Mouse (Mus musculus): ENCODE data around the gene Cacng7.
A peak's percentile ranks its signal among the peaks of the same experiment; 100 is the strongest.

Cacng7 gene

GRCm38 (mm10) chr7:3302556-3303275 lies 30.0 kb upstream of the Cacng7 start:
- no peak for DNase-seq (ENCODE audit: low read depth, low spot score)

GRCm38 (mm10) chr7:3303276-3303781 lies 29.4 kb upstream of the Cacng7 start:
- no peak for DNase-seq (ENCODE audit: low read depth, low spot score)

DNA sequence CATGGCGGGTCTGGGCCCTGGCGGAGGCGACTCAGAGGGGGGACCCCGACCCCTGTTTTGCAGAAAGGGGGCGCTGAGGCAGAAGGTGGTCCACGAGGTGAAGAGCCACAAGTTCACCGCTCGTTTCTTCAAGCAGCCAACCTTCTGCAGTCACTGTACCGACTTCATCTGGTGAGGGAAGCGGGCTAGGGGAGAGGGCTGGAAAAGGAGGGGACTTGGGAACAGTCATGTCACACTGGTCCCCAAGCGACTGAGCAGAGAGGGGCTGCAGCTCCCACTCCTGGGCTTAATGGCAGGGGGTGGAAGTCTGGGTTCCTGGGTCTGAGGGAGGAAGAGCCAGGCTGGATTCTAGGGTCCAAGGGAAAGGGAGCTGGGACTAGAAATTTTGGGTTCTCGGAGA lies 29.0 kb upstream of the Cacng7 start:
- DNase-seq (ENCODE audit: low read depth, low spot score): no peak

GRCm38 (mm10) chr7:3304298-3304697 lies 28.5 kb upstream of the Cacng7 start:
- no peak for DNase-seq (ENCODE audit: low read depth, low spot score)

GRCm38 (mm10) chr7:3306400-3306799 lies 26.4 kb upstream of the Cacng7 start:
- DNase-seq (ENCODE audit: low read depth, low spot score): no peak

GRCm38 (mm10) chr7:3308646-3309045 lies 24.1 kb upstream of the Cacng7 start:
- DNase-seq (ENCODE audit: low read depth, low spot score): no peak

- DNase-seq (ENCODE audit: low read depth, low spot score): no peak
Observed at GRCm38 (mm10) chr7:3310233-3310632, 22.5 kb upstream of the Cacng7 start.

DNA sequence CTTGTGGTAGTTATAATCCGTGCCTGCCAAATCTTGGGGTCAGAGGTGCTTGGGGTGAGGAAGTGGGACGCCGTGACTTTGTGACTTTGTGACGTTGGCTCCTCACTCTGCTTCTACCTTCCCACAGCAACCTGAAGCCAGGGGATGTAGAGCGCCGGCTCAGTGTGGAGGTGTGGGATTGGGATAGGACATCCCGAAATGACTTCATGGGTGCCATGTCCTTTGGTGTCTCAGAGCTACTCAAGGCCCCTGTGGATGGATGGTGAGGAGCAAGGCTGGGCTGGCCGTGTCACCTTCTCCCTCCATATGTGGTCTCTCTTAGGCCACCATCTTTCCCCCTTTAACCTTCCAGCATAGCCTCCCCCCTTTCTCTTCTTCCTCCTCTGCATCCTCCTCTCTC lies 19.2 kb upstream of the Cacng7 start:
- DNase-seq (ENCODE audit: low read depth, low spot score): no peak

- no peak for DNase-seq (ENCODE audit: low read depth, low spot score)
Observed at GRCm38 (mm10) chr7:3314121-3314520, 18.6 kb upstream of the Cacng7 start.

GRCm38 (mm10) chr7:3317704-3318103 lies 15.1 kb upstream of the Cacng7 start:
- no peak for DNase-seq (ENCODE audit: low read depth, low spot score)

- DNase-seq (ENCODE audit: low read depth, low spot score): no peak
Observed at GRCm38 (mm10) chr7:3320856-3321255, 11.9 kb upstream of the Cacng7 start.

GRCm38 (mm10) chr7:3323826-3324225 lies 8.9 kb upstream of the Cacng7 start:
- DNase-seq (ENCODE audit: low read depth, low spot score): no peak

GRCm38 (mm10) chr7:3327961-3328360 lies 4.8 kb upstream of the Cacng7 start:
- DNase-seq (ENCODE audit: low read depth, low spot score): no peak

DNA sequence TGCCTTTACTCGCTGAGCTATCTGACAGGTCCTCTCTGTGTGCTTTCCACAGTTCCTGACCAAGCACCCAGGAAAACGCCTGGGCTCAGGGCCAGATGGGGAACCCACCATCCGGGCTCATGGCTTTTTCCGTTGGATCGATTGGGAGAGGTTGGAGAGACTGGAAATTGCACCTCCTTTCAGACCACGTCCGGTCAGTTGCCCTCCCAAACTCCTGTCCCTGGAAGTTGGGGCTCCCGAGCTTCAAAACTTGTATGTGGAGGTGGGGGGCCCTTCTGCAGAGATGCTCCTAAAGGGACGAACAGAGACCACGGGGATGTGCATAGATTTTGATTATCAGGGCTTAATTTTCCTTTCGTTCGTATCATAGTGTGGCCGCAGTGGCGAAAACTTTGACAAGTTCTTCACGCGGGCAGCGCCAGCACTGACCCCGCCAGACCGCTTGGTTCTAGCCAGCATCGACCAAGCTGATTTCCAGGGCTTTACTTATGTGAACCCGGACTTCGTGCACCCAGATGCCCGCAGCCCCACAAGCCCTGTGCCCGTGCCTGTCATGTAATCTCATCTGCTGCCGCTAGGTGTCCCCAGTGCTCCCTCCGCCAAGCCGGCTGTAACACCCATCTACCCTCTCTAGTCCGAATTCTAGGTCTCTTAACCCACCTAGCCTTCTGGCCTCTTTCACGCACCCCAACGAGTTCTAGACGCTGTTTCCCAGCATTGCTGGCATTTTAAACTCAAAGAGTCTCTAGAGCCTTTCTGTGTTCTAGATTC lies 2.8 kb upstream of the Cacng7 start:
- DNase-seq (ENCODE audit: low read depth, low spot score): no peak

GRCm38 (mm10) chr7:3331171-3331570 lies 1.6 kb upstream of the Cacng7 start:
- DNase-seq (ENCODE audit: low read depth, low spot score): no peak

- DNase-seq (ENCODE audit: low read depth, low spot score): peak; percentile 90
Observed at GRCm38 (mm10) chr7:3331581-3332223, 1.1 kb upstream of the Cacng7 start.

DNA sequence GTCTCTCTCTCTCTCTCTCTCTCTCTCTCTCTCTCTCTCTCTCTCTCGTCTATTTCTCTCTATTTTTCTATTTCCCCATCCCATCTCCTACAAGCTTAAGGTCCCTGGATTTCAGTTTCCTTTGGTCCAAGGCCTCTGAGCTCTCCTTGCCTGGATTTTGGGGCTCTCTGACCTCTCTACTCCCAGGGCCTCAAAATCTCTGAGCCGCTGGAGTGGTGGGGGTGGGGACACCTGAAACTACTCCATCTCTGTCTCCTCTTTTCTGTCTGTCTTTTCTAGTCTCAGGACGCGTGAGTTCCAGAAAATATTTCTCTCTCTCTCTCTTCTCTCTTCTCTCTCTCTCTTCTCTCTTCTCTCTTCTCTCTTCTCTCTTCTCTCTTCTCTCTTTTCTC lies 535 bp upstream of the Cacng7 start:
- no peak for DNase-seq (ENCODE audit: low read depth, low spot score)

GRCm38 (mm10) chr7:3333542-3333941 lies 787 bp downstream of the Cacng7 start:
- DNase-seq (ENCODE audit: low read depth, low spot score): no peak

- DNase-seq (ENCODE audit: low read depth, low spot score): no peak
Observed at GRCm38 (mm10) chr7:3336412-3336811, 3.7 kb downstream of the Cacng7 start.

DNA sequence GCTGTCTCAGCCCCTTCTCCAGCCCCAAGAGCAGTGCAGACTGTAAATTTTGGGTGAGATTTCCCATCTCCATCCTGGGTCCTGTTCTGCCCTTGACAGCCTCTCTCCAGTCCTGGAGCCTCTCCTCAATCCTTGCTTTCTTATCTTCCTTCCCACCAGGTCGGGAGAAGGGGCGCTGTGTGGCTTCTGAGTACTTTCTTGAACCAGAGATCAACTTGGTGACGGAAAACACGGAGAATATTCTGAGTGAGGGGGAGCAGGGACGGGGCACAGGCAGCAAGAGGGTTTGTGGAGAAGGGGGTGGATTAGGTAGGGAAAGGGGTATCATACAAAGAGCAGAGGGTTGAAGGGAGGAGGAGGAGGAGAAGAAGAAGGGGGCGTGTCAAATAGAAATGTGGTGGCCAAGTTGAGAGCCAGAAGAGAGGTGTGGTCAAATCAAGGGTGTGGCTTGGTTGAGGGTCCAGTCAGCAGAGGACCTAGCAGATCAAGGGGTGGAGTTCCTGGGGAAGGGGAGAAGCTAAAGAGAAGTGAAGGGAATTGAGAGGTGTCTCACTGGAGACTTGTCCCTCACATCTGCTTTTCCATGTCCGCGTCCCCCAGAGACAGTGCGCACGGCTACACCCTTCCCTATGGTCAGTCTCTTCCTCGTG lies 5.7 kb downstream of the Cacng7 start:
- no peak for DNase-seq (ENCODE audit: low read depth, low spot score)

DNA sequence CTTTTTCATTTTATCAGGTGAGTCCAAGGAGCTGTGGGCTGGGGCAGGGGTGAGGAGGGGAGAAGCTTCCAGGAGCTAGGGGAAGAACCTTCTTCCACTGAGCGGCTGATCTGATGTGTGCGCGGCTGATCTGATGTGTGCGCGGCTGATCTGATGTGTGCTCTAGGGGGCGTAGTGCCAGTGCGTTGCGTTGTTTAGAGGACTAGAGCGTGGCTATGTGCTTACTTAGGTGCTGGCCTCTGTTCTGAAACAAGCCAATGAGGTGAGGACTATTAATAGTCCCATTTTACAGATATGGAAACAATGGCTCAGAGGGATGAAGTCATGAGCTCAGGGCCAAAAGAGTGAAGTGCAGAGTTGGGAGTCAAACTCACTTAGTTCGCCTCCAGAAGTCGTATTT lies 6.3 kb downstream of the Cacng7 start:
- no peak for DNase-seq (ENCODE audit: low read depth, low spot score)

GRCm38 (mm10) chr7:3343861-3344260 lies 11.1 kb downstream of the Cacng7 start:
- no peak for DNase-seq (ENCODE audit: low read depth, low spot score)

Measured in telencephalon, adult 2 months (tissue).